Mouse (Mus musculus): ENCODE measurements around the gene Ggta1. TPM values are rescaled to one million over a fixed set of nuclear protein-coding genes. Genes with fewer than 3 reads are reported as not detected.
A peak's percentile ranks its signal among the peaks of the same experiment; 100 is the strongest.

Ggta1 gene
- total and polyA plus RNA-seq, 3 experiments: 40.5 to 55.8 (median 46.9) TPM

DNA sequence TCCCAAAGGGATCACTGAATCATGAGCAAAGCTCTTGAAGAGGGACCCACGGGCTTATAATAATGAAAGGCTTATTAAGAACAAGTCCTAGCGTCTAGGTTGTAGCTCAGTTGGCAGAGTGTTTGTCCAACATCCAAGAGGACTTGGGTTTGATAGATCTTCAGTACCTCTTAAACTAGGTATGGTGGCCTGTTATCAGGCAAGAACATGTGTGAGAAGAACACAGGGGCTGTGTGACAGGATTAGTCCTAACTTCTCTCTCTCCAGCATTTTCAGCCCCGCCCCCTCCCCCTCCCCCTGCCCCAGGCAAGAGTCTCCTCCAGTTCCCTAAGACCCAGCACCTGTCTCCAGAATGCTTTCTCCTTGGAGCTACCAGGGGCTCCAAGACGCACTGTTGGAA, 12.2 kb downstream of the Ggta1 start:
- Histone ChIP-seq H3K36me3 (replicated peaks in 1 of 2; ENCODE audit: control insufficient read depth in 1 of 2, insufficient read depth in 1 of 2, low read length in 1 of 2) (peaks cover 0 to 16% of the 10 kb centered on the region in 2 experiments), H3K4me2 (ENCODE audit: insufficient read depth, low read depth, poor library complexity, severe bottlenecking) (peak overlapping the region; percentile 23), H3K4me3 (replicated peaks in 1 of 3; ENCODE audit: low read depth in 2 of 3, low read length in 2 of 3, poor library complexity in 1 of 3) (no peak overlapping the region), H3K27me3 (replicated peaks) (no peaks in the 10 kb centered on the region), H3K4me1 (ENCODE audit: control insufficient read depth in 1 of 2, insufficient read depth in 2 of 2) (peaks cover 50 to 77% of the 10 kb centered on the region in 2 experiments), H3K27ac (ENCODE audit: insufficient read depth, low read depth) (no peak overlapping the region), H3K9me3 (replicated peaks; ENCODE audit: low read length) (no peaks in the 10 kb centered on the region), H3K79me2 (replicated peaks; ENCODE audit: control insufficient read depth, extremely low read depth, insufficient read depth, poor library complexity, severe bottlenecking) (peaks cover 63% of the 10 kb centered on the region), H3K9ac (ENCODE audit: insufficient read depth, low read depth) (no peak overlapping the region)
- dilution Hi-C loops (cut with MboI; ENCODE audit: extremely low pct_ligation_motif_present, extremely low pct_unique_long_range_greater_than_20kb, low sequenced_read_pairs): no loop called here
- in situ Hi-C loops (cut with MboI; ENCODE audit: low pct_ligation_motif_present, low pct_unique_long_range_greater_than_20kb, low sequenced_read_pairs): no loop called here
- TF ChIP-seq MAZ (IDR thresholded peaks at IDR 0.05; ENCODE audit: low read depth, low read length): no peak
- no peak for TF ChIP-seq NELFE (IDR thresholded peaks at IDR 0.05; ENCODE audit: low read depth, low read length)
- no peak for TF ChIP-seq MAFK (IDR thresholded peaks at IDR 0.05; ENCODE audit: insufficient replicate concordance, low read length)
- no peak for TF ChIP-seq TBP (conservative IDR thresholded peaks at IDR 0.05; ENCODE audit: low read depth, low read length)
- no peak for TF ChIP-seq USF2 (conservative IDR thresholded peaks at IDR 0.05; ENCODE audit: low read depth, low read length)
- TF ChIP-seq EP300 (IDR thresholded peaks at IDR 0.05; ENCODE audit: low read length): no peak
- TF ChIP-seq POLR2A (IDR thresholded peaks at IDR 0.05; ENCODE audit: low read depth, low read length): no peak
- TF ChIP-seq ZMIZ1 (IDR thresholded peaks at IDR 0.05; ENCODE audit: low read depth, low read length): no peak
- TF ChIP-seq TCF12 (IDR thresholded peaks at IDR 0.05; ENCODE audit: low read depth, low read length): no peak
- no peak for TF ChIP-seq IRF4 (IDR thresholded peaks at IDR 0.05; ENCODE audit: low read depth, low read length)
- no peak for TF ChIP-seq POLR2AphosphoS2 (IDR thresholded peaks at IDR 0.05; ENCODE audit: low read depth, low read length)
- TF ChIP-seq NRF1 (IDR thresholded peaks at IDR 0.05; ENCODE audit: low read depth, low read length): no peak
- TF ChIP-seq UBTF (IDR thresholded peaks at IDR 0.05; ENCODE audit: low read depth, low read length): no peak
- TF ChIP-seq ZKSCAN1 (IDR thresholded peaks at IDR 0.05; ENCODE audit: borderline replicate concordance, low read depth, low read length): no peak
- TF ChIP-seq PAX5 (IDR thresholded peaks at IDR 0.05; ENCODE audit: low read length): no peak
- no peak for TF ChIP-seq MXI1 (IDR thresholded peaks at IDR 0.05; ENCODE audit: low read depth, low read length)
- no peak for TF ChIP-seq MAX (IDR thresholded peaks at IDR 0.05; ENCODE audit: low read length)
- TF ChIP-seq JUN (IDR thresholded peaks at IDR 0.05; ENCODE audit: insufficient read depth, low read depth, low read length): no peak
- no peak for TF ChIP-seq RAD21 (IDR thresholded peaks at IDR 0.05; ENCODE audit: low read depth, low read length)
- DNase-seq (ENCODE audit: extremely low read depth): no peak

DNA sequence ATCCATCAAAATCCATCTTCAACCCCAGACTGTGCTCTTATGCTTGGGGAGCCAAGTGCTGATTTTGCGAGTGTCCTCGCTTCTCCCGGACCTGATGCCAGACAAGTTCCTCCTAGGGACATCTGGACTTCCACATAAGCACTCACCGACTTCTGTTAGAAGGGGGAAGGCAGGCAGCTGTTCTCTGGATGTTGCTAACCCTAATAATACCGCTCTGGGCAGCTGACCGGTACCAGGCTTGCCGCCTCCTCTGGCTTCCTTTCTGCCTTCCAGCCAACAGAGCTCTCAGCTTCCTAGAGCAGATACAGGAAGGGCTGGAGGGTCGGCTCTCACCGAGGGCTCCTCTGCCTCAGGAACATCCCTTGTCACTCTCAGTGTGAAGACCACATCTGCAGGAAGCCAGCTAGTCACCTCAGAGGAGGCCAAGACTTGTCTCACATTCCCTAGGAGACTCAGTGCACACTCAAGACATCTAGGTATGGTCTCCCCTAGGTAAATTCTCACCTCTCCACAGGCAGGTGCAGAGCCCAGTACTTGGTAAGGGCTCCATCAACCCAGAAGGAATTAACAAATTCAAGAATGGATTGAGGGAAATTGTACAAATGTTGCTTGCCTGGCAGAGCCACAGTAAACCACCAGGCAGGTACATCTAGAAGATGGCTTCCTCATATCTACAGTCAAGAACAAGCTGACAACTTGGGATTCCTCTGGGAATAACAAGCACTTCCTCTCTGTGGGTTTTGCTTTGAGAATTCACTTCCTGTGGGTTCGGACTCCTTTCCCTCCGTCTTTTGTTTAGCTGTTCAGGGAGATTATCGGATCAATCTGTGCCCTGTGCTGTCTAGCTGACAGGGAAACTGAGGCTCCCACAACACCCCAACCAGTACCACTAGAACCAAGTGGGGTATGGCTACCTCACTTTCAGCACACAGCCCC, 13.1 kb downstream of the Ggta1 start:
- DNase-seq (ENCODE audit: extremely low read depth): no peak
- H3K9ac ChIP-seq (ENCODE audit: insufficient read depth, low read depth): peak overlapping the region; percentile 49
- no peak overlapping the region for H3K4me3 ChIP-seq (replicated peaks in 1 of 3; ENCODE audit: low read depth in 2 of 3, low read length in 2 of 3, poor library complexity in 1 of 3)
- dilution Hi-C loops (cut with MboI; ENCODE audit: extremely low pct_ligation_motif_present, extremely low pct_unique_long_range_greater_than_20kb, low sequenced_read_pairs) (no loop called here), in situ Hi-C loops (cut with MboI; ENCODE audit: low pct_ligation_motif_present, low pct_unique_long_range_greater_than_20kb, low sequenced_read_pairs) (no loop called here)
- H3K4me1 ChIP-seq (ENCODE audit: control insufficient read depth in 1 of 2, insufficient read depth in 2 of 2): peaks cover 47 to 85% of the 10 kb centered on the region in 2 experiments
- H3K36me3 ChIP-seq (replicated peaks in 1 of 2; ENCODE audit: control insufficient read depth in 1 of 2, insufficient read depth in 1 of 2, low read length in 1 of 2): peaks cover 0 to 16% of the 10 kb centered on the region in 2 experiments
- H3K4me2 ChIP-seq (ENCODE audit: insufficient read depth, low read depth, poor library complexity, severe bottlenecking): peak overlapping the region; percentile 26
- H3K27ac ChIP-seq (ENCODE audit: insufficient read depth, low read depth): peak overlapping the region; percentile 93
- H3K9me3 ChIP-seq (replicated peaks; ENCODE audit: low read length): no peaks in the 10 kb centered on the region
- peaks cover 57% of the 10 kb centered on the region for H3K79me2 ChIP-seq (replicated peaks; ENCODE audit: control insufficient read depth, extremely low read depth, insufficient read depth, poor library complexity, severe bottlenecking)
- H3K27me3 ChIP-seq (replicated peaks): no peaks in the 10 kb centered on the region
- no peak; the same call in 1 of the 2 replicates for TF ChIP-seq HCFC1 (IDR thresholded peaks at IDR 0.05; ENCODE audit: low read depth, low read length)
- TF ChIP-seq TCF12 (IDR thresholded peaks at IDR 0.05; ENCODE audit: low read depth, low read length): no peak
- no peak for TF ChIP-seq ZC3H11A (IDR thresholded peaks at IDR 0.05; ENCODE audit: low read depth, low read length)
- 0 out of 2 replicates have a peak, but pooled peaks have one; percentile 50 for TF ChIP-seq SIN3A (IDR thresholded peaks at IDR 0.05; ENCODE audit: low read length)
- no peak for TF ChIP-seq GABPA (IDR thresholded peaks at IDR 0.05; ENCODE audit: insufficient replicate concordance, low read depth, low read length)
- TF ChIP-seq ELF1 (IDR thresholded peaks at IDR 0.05; ENCODE audit: low read depth, low read length): peak; percentile 29; the same call in 1 of the 2 replicates
- peak; percentile 88 for TF ChIP-seq EP300 (IDR thresholded peaks at IDR 0.05; ENCODE audit: low read length)
- no peak for TF ChIP-seq ZKSCAN1 (IDR thresholded peaks at IDR 0.05; ENCODE audit: borderline replicate concordance, low read depth, low read length)
- TF ChIP-seq ZNF384 (IDR thresholded peaks at IDR 0.05; ENCODE audit: low read depth, low read length): no peak
- TF ChIP-seq MAZ (IDR thresholded peaks at IDR 0.05; ENCODE audit: low read depth, low read length): 0 out of 2 replicates have a peak, but pooled peaks have one; percentile 25
- no peak for TF ChIP-seq CTCF (conservative IDR thresholded peaks at IDR 0.05 in 1 of 2, IDR thresholded peaks at IDR 0.05 in 1 of 2; ENCODE audit: low read depth in 2 of 2, low read length in 2 of 2)
- TF ChIP-seq USF2 (conservative IDR thresholded peaks at IDR 0.05; ENCODE audit: low read depth, low read length): no peak
- no peak for TF ChIP-seq SMC3 (IDR thresholded peaks at IDR 0.05; ENCODE audit: low read depth, low read length)
- TF ChIP-seq RCOR1 (conservative IDR thresholded peaks at IDR 0.05; ENCODE audit: low read depth, low read length): peak; percentile 79
- peak; percentile 63; the same call in 1 of the 2 replicates for TF ChIP-seq CHD1 (IDR thresholded peaks at IDR 0.05; ENCODE audit: low read depth, low read length)
- no peak for TF ChIP-seq MYC (IDR thresholded peaks at IDR 0.05; ENCODE audit: low read depth, low read length)
- TF ChIP-seq RAD21 (IDR thresholded peaks at IDR 0.05; ENCODE audit: low read depth, low read length): no peak
- no peak for TF ChIP-seq JUN (IDR thresholded peaks at IDR 0.05; ENCODE audit: insufficient read depth, low read depth, low read length)

Measured in CH12.LX (cell line).